Mouse (Mus musculus) small intestine, adult 2 months (tissue): ENCODE data around the gene Trabd2b. TPM values are rescaled to one million over a fixed set of nuclear protein-coding genes. Genes with fewer than 3 reads are reported as not detected.
A peak's percentile ranks its signal among the peaks of the same experiment; 100 is the strongest.

Experiments used
- H3K27ac ChIP-seq: fragments of 200-500 bp; 2 replicates; pipeline ENCODE4 v1.5.1; 2012; ENCODE audit warnings: low read depth, low read length, control low read depth, inconsistent platforms; ENCODE audit not compliant: insufficient read depth
- H3K27me3 ChIP-seq: fragments of 200-500 bp; 2 replicates; pipeline ENCODE4 v1.6.1; 2012; ENCODE audit warnings: mild to moderate bottlenecking, moderate library complexity, low read length, inconsistent platforms; ENCODE audit not compliant: control insufficient read depth, insufficient read depth
- H3K36me3 ChIP-seq: fragments of 200-500 bp; 2 replicates; pipeline ENCODE4 v1.6.1; 2012; ENCODE audit warnings: mild to moderate bottlenecking, low read length, control low read depth, inconsistent platforms; ENCODE audit not compliant: control insufficient read depth, insufficient read depth
- H3K4me1 ChIP-seq: fragments of 200-500 bp; 2 replicates; pipeline ENCODE4 v1.6.1; 2012; ENCODE audit warnings: low read length, inconsistent platforms, mixed read lengths; ENCODE audit not compliant: control insufficient read depth, insufficient read depth, insufficient read length
- H3K4me3 ChIP-seq: fragments of 200-500 bp; 2 replicates; pipeline ENCODE4 v1.5.1; 2012; ENCODE audit warnings: low read depth, mild to moderate bottlenecking, control low read depth, inconsistent platforms, low read length, moderate library complexity
- CTCF ChIP-seq: fragments of 200-500 bp; IDR thresholded peaks from 2 replicates; pipeline ENCODE4 v1.5.1; 2012; ENCODE audit warnings: low read depth, mild to moderate bottlenecking, control low read depth, inconsistent platforms, low read length, moderate library complexity, mixed read lengths; ENCODE audit not compliant: insufficient replicate concordance, insufficient read length; ENCODE audit errors: extremely low read depth
- POLR2A ChIP-seq: fragments of 200-500 bp; IDR thresholded peaks from 2 replicates; pipeline ENCODE4 v1.6.1; 2012; ENCODE audit warnings: low read depth, mild to moderate bottlenecking, control low read depth, inconsistent platforms, low read length, moderate library complexity
- WGBS: fragments of 180-500 bp; shearing (Covaris S2); methylation state at CpG from one replicate; pipeline ENCODE4 v1.1.7; 2018; 5-methylcytosine and 5-hydroxymethylcytosine counted together
- polyA plus RNA-seq: library from polyadenylated mRNA; depleted of rRNA; stranded (reverse); fragments of >200 nt; gene quantifications from 2 replicates; pipeline ENCODE4 v1.2.3, GENCODE M21; 2012

The Trabd2b gene
- polyA plus RNA-seq, 1 experiment = 0.32 TPM

GRCm38 (mm10) chr4:114465641-114466040, 59.1 kb downstream of the Trabd2b start:
- Histone ChIP-seq H3K4me1 (peaks cover 5% of the 10 kb centered on the region; the same call in 1 of the 2 replicates), H3K27ac (no peak overlapping the region), H3K4me3 (no peak overlapping the region), H3K27me3 (no peaks in the 10 kb centered on the region), H3K36me3 (no peaks in the 10 kb centered on the region)
- 42% methylated on average over 2 of the region's 2 CpGs for WGBS
- TF ChIP-seq CTCF = no peak
- no peak for TF ChIP-seq POLR2A

- no peak overlapping the region for H3K27ac ChIP-seq
- no peaks in the 10 kb centered on the region for H3K36me3 ChIP-seq
- no peak overlapping the region for H3K4me3 ChIP-seq
- 23% methylated on average over 6 of the region's 6 CpGs for WGBS
- H3K4me1 ChIP-seq = peaks cover 5% of the 10 kb centered on the region; the same call in 1 of the 2 replicates
- TF ChIP-seq POLR2A (no peak), CTCF (no peak)
- H3K27me3 ChIP-seq = no peaks in the 10 kb centered on the region
Observed at GRCm38 (mm10) chr4:114467371-114468094, 61.0 kb downstream of the Trabd2b start.

GRCm38 (mm10) chr4:114468095-114468429, 61.5 kb downstream of the Trabd2b start:
- 41% methylated on average over 7 of the region's 7 CpGs for WGBS
- Histone ChIP-seq H3K27ac (no peak overlapping the region), H3K36me3 (no peaks in the 10 kb centered on the region), H3K4me1 (peaks cover 5% of the 10 kb centered on the region; the same call in 1 of the 2 replicates), H3K27me3 (no peaks in the 10 kb centered on the region), H3K4me3 (no peak overlapping the region)
- TF ChIP-seq CTCF = no peak
- no peak for TF ChIP-seq POLR2A

- Histone ChIP-seq H3K4me3 (no peak overlapping the region), H3K27me3 (no peaks in the 10 kb centered on the region), H3K4me1 (peaks cover 5% of the 10 kb centered on the region; the same call in 1 of the 2 replicates), H3K27ac (no peak overlapping the region), H3K36me3 (no peaks in the 10 kb centered on the region)
- 52% methylated on average over 1 of the region's 1 CpGs for WGBS
- no peak for TF ChIP-seq CTCF
- TF ChIP-seq POLR2A = no peak
Observed at GRCm38 (mm10) chr4:114469881-114470280, 63.4 kb downstream of the Trabd2b start.

- no peak overlapping the region for H3K4me3 ChIP-seq
- H3K36me3 ChIP-seq = no peaks in the 10 kb centered on the region
- peaks cover 3% of the 10 kb centered on the region; the same call in 1 of the 2 replicates for H3K4me1 ChIP-seq
- no peak overlapping the region for H3K27ac ChIP-seq
- H3K27me3 ChIP-seq = no peaks in the 10 kb centered on the region
- peak; percentile 16; the same call in 1 of the 2 replicates for TF ChIP-seq CTCF
- TF ChIP-seq POLR2A = no peak
- WGBS = 49% methylated on average over 5 of the region's 5 CpGs
Observed at GRCm38 (mm10) chr4:114472143-114472542, 65.6 kb downstream of the Trabd2b start.

- no peak overlapping the region for H3K4me3 ChIP-seq
- no peaks in the 10 kb centered on the region for H3K4me1 ChIP-seq
- no peaks in the 10 kb centered on the region for H3K36me3 ChIP-seq
- no peak overlapping the region for H3K27ac ChIP-seq
- H3K27me3 ChIP-seq = no peaks in the 10 kb centered on the region
- 90% methylated on average over 3 of the region's 3 CpGs for WGBS
- TF ChIP-seq CTCF (no peak), POLR2A (no peak)
Observed at GRCm38 (mm10) chr4:114476316-114476715, 69.8 kb downstream of the Trabd2b start.

GRCm38 (mm10) chr4:114477082-114477771, 70.7 kb downstream of the Trabd2b start:
- Histone ChIP-seq H3K27ac (no peak overlapping the region), H3K4me3 (no peak overlapping the region), H3K27me3 (no peaks in the 10 kb centered on the region), H3K36me3 (no peaks in the 10 kb centered on the region), H3K4me1 (no peaks in the 10 kb centered on the region)
- WGBS = 67% methylated on average over 11 of the region's 11 CpGs
- no peak for TF ChIP-seq POLR2A
- no peak for TF ChIP-seq CTCF
